Mouse (Mus musculus): ENCODE data around the gene Mthfd1l.

The Mthfd1l gene

DNA sequence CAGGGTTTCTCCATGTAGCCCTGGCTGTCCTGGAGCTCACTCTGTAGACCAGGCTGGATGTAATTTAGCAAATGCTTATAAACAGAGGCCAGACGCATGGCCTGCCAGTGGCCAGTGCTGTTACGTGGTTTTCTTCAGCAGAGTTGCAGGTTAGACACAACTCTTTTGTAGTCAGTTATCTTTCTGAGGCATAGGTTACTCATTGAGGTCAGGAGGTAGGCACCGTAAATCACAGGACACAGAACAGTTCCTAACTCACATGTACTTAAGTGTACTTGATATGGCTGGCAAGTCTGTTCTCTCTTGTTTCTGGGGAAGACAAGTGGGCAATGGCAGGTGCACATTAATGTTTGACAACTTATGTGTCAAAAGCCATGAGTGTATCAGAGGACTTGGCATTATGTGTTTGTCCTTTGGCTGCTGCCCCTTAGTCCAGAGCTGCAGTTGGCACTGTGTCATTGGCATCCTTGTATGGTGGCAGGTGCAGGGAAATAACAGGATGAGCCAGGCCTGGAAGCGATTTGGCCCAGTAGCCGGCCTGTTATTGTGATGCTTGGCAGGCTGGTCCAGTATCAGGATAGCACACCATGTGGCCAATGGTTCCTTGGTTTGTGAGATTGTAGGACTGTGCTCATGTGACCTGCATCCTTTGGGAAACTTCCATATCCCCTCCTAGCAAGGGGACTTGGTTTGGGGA lies 6.0 kb downstream of the Mthfd1l start:
- no peak for DNase-seq

DNA sequence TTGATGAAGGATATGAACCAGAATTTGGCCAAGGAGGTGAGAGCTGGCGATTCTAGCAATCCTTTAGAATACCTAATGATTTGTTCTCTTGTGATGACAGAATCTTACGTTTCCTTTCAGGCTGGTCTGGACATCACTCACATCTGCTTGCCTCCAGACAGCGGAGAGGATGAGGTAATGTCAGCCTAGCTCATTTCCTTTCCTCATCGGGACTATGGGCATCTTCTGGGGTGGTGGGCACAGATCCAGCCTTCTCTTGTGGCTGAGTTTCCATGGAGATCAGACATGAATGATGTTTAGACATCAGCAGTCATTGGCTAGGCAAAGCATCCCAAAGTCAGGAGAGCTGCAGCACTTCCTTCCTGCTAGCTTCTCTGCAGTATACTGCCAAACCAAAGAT lies 7.3 kb downstream of the Mthfd1l start:
- no peak for DNase-seq

DNA sequence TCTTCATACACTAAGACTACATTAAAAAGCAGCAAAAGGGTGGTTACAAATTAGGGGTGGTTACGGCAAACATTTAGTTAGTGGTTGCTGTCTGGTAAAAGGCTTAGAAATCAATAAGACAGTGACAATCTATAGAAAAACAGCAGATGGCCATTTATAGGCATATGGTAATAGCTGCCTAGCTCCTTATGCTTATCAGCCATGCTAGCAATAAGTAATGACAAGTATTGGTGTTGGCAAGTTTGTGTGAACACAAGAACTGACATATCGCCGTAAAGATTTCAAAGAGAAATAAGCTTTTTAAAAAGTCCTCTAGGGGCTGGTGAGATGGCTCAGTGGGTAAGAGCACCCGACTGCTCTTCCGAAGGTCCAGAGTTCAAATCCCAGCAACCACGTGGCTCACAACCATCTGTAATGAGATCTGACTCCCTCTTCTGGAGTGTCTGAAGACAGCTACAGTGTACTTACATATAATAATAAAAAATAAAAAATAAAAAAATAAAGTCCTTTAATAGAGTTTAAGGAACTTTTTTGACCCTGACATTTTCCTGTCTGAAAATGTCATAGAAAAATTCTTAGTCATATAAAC lies 17.5 kb downstream of the Mthfd1l start:
- no peak for DNase-seq

DNA sequence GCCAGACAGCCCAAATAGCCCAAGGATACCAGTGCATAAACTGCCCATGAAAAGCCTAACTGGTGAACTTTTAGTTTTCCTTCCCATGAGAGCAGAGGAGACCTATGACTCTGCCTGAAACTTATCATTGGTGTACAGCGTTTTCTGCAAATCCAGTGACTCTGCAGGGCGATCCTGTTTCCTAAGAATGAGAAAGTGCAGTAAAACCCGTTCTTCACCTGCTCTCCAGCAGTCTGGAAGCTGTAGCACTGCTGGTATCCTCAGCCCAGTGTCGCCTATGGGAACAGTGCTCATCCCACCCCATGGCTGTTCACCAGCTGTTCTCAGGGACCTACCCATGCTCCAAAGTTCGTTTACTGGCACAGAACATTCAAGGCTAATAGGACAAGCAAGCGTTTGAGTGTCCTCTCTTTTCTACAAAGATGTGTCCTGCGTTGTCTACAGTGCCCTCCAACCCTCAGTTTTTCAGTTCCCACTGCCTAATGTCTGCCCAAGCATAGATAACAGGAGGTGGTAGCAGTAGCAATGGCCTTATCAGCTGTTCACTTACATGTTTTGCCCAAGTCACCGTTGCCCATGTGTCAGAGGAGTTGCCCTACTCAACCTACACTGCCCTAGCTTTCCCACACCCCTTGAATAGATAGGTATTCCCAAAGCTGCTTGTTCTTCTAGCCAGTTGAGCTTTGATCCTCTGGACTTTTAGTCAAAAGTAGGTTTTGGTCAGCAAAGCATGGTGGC lies 20.6 kb downstream of the Mthfd1l start:
- no peak for DNase-seq

DNA sequence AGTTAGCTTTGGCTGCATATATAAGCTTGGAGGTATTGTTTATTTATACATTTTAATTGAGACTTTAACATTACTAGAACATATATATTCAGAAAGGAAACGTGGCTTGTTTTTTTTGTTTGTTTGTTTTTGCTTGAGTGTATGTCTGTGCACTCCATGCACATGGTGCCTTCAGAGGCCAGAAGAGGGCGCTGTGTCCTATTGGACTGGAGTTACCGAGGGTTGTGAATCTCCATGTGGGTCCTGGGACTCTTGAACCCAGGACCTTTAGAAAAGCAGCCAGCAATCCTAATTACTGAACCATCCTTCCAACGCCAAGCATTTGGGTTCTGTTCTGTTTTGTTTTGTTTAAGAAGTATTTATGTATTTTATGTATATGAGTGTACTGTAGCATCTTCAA lies 22.4 kb downstream of the Mthfd1l start:
- DNase-seq, result no peak

DNA sequence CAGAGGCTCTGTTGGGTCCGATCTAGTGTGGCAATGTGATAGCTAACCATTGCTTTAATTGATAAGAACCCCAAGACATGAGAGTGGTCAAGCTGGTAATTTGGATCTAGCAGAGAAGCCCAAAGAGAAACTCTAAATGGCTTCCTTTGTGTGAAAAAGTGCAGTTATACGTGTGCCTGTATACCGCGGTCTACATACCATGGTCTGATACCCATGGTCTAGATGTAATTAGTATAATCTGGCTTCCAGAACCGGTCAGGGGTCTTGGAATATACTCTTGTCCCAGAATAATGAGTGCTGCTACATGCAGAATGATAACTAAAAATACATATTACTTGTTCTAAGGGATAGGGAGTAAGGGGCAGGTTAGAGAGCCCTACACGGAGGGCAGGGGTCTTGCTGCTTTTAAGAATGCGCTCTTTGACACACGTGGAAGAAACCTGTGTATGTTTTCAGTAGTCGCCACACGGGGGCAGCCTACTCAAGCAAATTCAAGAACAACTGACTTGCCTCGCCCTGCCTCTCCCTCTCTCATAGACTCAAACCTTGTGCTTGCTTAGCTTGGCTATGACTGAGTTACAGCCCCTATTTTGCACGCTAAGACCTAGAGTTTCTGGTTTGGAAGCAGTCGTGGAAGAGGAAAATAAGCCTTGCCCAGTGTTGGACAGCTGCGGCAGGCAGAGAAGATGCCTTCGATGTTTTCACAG lies 23.4 kb downstream of the Mthfd1l start:
- peak; percentile 84 for DNase-seq

DNA sequence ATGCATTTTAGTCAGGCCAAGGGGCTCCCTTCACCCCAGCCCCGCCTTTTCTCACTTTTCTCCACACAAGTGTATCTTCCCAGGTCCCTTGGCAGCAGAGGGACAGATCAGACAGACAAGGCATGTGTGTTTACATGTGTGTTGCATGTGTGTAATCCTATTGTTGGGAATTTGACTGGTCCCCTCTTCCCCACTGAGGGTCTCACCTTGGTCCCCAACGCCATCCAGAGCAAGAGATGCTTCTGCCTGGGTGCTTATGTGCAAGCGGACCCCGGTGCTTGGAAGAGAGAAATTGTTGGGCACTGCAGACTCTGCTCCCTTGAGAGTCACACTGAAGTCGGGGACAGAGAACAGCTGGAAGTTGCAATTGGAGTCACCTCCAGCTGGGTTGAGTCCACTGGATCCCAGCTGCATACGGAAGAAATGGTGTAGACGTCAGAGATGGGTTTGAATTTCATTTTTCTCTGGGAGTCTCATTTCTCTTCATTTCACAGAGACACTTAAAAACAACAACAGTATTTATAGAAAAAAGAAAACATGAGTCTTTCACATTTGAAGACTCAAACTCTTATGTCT lies 25.0 kb downstream of the Mthfd1l start:
- no peak for DNase-seq

DNA sequence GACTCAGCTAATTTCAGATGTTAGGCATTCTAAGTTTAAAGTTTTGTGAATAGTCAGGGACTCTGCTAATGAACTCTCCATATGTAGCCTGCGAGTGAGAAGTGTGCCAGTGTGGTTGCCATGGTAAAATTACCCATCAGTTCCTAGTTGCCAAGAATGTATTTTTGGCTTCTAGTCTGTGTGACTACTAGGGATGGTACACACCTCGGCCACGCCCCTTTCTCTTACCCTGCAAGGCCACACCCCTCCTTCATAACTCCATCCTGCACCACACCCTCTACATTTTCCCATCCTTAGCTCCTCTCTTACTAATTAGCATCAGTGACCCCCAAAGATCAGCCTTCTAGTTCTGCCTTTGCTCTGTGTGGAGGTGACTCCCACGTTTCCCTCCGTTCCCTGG lies 29.8 kb downstream of the Mthfd1l start:
- no peak for DNase-seq

DNA sequence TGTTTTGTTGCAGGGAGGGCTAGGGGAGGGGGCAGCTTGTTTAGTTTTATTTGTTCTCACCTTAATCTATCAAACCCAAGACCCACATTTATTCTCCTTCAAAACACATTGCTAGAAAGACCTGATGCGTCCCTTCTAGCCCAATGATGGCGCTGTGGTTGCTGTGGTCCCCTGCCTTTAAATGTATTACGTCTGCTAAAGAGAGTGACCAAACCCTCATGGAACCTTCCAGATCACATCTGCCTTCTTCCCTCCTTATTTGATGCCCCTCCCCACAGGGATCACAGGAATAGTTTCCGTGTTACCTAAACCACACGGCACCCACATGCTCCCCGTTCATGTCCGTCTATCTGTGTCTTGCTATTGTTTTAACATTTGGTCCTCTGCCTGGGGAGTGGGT lies 32.3 kb downstream of the Mthfd1l start:
- DNase-seq, result no peak

DNA sequence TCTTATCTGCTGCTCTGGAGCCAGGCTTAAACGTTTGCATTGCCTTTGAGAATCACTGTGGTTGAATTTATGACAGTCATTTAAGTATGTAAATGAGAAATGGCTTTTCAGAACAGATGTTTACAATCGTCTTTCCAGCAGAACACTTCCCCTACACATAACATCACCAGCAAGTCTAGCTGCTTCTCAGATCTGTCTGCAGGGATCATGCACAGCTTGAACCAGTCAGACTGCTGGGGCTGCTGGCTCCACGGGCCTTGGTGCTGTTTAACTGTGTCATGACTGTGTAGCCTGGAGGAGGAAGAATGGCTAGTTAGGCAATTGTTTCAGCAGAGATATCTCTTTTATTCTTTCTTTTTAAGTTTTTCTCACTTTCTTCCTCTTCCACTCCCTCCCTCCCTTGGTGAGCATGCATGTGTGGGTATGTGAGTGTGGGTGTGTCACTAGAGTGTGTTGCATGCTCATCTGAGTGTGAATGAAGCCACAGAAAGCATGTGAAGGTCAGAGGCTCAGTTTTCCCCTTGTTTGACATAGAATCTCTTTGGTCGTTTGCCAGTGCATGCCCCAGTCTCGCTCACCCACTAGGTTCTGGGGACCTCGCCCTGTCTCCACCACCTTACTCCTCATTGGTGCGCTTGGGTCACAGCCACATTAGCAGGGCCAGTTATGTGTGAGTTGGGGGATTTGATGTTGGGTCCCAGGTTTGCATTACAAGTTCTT lies 33.5 kb downstream of the Mthfd1l start:
- peak; percentile 59 for DNase-seq

DNA sequence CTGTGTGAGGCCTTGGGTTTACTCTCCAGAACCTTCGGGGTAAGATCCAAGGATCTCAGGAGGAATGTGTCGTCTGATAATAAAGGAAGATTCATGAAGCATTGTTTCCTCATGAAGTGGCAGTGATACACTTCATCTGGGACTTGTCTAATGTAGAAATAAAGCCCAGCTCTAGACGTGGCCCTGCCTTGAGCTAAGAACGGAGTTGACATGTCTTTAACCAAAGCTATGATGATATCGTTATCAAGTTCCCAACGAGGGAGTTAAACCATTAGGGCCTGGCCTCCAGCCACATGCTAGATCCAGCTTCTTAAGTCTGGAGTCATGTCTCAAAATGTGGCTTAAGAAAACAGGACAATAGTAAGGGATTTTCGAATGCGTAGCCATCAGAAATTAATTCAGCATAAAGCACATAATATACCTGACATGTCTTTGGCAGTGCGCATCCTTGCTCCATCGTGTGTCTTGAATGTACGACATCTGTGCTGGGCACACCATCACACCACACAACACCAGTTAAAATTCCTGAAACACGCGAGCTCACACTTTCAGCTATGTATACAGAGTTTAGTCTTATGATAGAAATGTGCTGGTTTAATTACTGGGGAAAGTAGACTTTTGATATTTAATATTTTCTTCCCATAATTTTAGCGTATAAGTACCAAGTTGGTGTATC lies 49.8 kb downstream of the Mthfd1l start:
- peak; percentile 45 for DNase-seq

DNA sequence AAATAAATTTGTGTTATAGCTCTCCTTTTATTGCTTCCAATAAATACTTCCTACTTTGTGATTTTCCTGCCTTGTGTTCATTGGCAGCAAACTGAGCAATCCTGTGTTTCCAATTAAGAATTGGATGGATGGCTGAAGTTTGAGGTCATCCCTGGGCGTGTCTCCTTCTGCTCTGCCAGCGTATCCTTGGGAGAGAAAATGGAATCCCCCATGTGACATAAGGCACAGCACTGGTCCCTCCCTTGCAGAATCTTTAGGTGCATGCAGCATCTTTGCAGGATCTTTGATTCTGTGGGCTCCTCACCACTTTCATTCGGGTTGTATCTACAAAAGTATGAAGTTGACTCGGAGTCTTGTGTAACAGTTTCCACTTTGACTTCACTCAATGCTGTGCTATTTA lies 53.7 kb downstream of the Mthfd1l start:
- peak; percentile 30 for DNase-seq

DNA sequence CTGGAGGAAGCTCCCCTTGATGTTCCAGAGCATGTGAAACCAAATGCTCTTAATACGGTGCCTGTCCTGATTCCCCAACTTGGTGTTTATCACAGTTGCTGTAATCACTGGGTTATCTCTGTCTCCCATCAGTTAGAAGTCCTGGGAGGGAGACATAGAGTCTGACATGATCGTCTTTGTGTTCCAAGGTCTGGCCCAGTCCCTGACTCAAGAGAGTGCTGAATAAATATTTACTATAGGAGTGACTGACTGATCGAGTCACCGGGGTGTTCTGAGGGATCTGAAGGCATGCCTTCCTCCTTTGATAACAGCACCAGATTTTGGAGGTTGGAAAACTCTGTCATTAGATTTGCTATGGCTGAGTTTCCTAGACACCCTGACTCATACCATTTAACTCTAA lies 54.5 kb downstream of the Mthfd1l start:
- DNase-seq, result peak; percentile 59

DNA sequence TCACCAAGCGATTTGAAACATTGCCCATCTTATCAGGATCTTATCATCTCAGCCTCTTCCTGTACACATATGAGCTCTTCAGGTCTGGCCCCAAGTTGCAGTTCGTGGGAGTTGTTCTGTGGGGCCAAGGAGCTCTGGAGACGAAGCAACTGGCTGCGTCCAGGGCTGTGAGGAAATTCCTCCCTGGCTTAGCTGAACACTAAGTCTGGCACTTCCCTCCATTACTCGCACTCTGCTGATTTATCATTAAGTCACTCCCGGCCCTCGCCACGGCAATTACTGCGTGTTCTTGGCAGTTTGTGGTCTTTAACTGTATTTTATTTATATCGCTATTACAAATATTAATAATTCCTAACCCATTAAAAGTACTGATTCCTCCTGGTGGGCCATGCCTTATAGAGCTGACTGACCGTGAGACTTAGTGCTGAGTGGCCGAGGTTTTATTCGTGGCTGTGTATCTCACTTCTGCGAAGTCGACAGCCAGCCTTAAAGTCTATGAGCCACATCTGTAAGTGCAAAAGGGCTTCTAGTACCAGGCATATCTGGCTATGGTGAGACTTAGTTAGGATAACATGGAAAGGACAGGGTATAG lies 56.0 kb downstream of the Mthfd1l start:
- peak; percentile 67 for DNase-seq

DNA sequence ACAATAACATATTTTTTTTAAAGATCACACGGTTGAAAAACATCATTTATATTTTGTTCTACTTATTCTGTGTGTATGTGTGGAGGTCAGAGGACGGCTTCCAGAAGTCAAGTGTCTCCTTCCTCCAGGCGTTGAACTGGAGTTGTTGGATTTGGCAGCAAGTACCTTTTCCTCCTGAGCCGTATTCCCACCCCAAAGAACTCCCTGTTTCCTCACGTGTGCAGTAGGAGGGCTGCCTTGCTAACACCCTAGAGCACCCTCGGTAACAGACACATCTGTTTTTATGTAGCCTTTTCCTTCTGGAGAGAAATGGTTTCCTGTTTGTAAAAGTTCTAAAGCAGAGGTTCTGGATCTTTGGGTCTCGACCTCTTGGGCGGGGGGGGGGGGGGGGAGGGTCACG lies 60.8 kb downstream of the Mthfd1l start:
- DNase-seq, result no peak

DNA sequence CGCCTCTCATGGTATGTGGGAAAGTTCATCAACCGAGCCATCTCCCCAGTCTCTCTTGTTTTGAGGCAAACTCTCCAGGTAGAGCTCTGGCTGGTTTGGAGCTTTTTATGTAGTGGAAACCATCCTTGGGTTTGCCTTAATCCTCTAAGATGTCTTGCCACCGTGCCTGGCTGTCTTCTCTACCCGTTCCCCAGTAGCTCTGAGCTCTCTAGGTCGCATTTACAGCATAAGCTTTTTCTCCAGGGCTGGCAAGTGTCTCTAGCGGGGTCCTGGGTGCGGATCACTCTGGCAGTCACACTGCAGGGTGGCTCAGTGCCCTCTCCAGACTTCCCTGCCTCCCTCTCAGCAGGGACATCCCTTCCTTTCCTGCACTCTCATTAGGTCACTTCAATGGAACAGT lies 63.6 kb downstream of the Mthfd1l start:
- DNase-seq, result no peak

DNA sequence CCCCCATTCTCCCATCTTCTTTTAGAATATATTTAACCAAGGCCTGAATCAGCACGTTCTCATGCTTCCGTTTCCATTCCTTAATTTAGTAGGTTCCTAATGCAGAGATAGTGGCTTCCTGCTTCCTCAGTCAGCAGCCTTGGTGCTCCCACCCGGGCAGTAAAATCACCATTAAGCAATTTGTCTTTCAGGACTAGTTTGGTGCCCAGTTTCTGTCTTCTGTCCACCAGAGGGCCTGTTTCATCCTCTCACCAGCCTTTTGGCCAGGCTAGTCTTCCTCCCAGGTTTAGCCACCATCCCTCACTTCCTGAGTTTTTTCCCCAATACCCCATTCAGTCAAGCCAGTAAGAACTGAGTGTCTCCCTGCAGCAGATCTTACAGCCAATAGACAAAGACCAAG lies 64.1 kb downstream of the Mthfd1l start:
- DNase-seq, result peak; percentile 48

DNA sequence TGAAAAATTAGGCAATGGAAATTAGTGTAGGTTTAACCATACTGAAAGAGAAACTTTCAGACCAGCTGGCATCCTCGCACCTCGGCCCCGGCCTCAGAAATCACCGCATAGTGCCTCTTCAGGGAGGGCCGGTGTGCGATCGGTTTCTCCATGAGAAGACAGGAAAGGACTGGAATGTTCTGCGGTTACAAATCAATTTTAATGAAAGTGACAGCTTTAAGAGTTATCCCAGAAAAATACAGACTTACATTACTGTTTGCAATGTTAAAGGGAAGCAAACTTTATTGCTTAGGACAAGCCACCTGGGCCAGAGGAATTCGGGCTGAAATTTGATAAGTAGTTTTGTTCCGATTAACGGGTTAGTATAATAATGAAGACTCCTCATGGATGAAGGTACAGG lies 65.7 kb downstream of the Mthfd1l start:
- no peak for DNase-seq

DNA sequence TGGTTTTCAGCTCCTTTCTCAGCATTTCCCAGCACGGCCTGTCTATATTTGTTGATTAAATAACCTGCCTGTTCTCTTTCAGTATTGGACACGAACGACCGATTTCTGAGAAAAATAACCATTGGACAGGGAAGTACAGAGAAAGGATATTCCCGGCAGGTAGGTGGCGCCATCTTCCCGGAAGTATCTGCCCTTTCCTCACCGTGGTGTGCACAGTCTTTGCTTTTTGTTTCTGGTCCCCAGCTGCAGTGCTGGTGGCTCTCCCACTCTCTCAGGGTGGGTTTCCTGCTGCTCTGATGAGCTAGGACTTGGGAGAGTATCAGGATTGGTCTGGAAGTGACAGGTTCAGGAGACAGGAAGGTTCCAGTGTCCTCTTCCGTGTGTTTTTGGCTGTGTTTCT lies 68.8 kb downstream of the Mthfd1l start:
- DNase-seq, result peak; percentile 74

DNA sequence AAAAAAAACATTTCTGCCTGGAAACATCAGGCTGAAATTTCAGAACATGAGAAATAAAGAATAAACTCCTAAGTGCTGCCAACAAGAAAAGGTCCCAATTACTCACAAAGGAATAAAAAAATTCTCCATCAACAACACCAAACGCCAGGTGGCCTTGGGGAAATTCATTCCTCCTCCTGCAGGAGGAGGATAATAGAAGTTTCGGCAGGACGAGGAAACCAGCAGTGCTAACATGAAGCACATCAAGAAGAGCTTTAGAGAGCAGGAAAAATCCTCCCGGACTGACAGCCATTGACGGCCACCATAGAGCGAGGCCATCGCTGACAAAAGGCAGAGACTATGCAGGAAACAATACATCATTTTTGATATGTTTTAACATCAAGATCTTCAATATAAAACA lies 71.5 kb downstream of the Mthfd1l start:
- DNase-seq, result no peak

DNA sequence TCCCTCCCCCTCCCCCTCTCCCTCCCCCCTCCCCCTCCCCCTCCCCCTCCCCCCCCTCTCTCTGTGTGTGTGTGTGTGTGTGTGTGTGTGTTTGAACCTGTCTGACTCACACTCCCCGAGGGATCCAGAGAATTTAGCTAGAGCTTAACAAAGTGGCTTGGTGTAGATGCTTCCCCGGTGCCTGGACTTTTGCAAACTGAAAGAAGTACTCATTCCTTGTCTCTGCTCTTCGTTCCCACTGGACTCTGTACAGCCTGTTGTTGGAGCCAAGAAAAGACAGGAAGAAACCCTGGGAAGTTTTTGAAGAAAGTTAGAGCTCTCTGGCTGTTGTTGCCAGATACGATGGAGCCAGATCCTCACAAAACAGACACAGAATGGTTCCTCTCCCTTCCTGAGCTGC lies 73.6 kb downstream of the Mthfd1l start:
- DNase-seq, result peak; percentile 24

DNA sequence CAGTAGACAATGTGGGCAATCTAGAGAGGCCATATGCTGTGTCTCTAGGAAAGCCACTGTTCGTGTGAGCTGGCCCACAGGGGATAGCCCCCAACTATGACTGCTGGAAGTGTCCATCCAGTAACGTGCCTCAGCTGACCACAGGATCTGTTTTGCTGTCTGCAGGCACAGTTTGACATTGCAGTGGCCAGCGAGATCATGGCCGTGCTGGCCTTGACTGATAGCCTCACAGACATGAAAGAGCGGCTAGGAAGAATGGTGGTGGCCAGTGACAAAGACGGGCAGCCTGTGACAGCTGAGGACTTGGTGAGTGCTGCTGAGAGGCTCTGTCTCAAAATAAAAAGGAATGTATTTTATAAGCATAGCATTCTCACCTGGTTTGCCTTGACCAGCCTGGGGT lies 74.7 kb downstream of the Mthfd1l start:
- DNase-seq, result no peak

Measured in lung, postnatal 10 days (tissue).